Mouse (Mus musculus) forebrain, embryonic 11.5 days (tissue): ENCODE data around the gene Rnd3. TPM values are rescaled to one million over a fixed set of nuclear protein-coding genes. Genes with fewer than 3 reads are reported as not detected.

ENCODE experiments used
- ATAC-seq: fragments of 200-750 bp; cut with Nextera tagmentation; replicated peaks from 2 replicates; pipeline ENCODE4 v1.8.0; 2017; ENCODE audit warnings: moderate TSS enrichment; ENCODE audit not compliant: low FRiP score
- DNase-seq: peaks from one replicate; pipeline ENCODE4 v3.0.0-alpha.2; 2017; ENCODE audit warnings: low spot score
- H3K27ac ChIP-seq: fragments of 300-500 bp; sonication (generic); 2 replicates; pipeline ENCODE4 v1.5.1; 2014; ENCODE audit warnings: low read depth, low read length
- H3K27me3 ChIP-seq: fragments of 300-500 bp; sonication (generic); 2 replicates; pipeline ENCODE4 v1.6.1; 2014; ENCODE audit warnings: mild to moderate bottlenecking, low read length, mixed read lengths; ENCODE audit not compliant: control insufficient read depth, insufficient read depth
- H3K36me3 ChIP-seq: fragments of 300-500 bp; sonication (generic); 2 replicates; pipeline ENCODE4 v1.6.1; 2014; ENCODE audit warnings: mild to moderate bottlenecking, low read length, moderate library complexity, mixed read lengths; ENCODE audit not compliant: control insufficient read depth, insufficient read depth
- H3K4me1 ChIP-seq: fragments of 300-500 bp; sonication (generic); replicated peaks from 2 replicates; pipeline ENCODE4 v1.6.1; 2014; ENCODE audit warnings: low read length, mixed read lengths; ENCODE audit not compliant: control insufficient read depth, insufficient read depth
- H3K4me2 ChIP-seq: fragments of 300-500 bp; sonication (generic); 2 replicates; pipeline ENCODE4 v1.6.1; 2014; ENCODE audit warnings: low read depth, mild to moderate bottlenecking, low read length, moderate library complexity, mixed read lengths; ENCODE audit not compliant: severe bottlenecking
- H3K4me3 ChIP-seq: fragments of 300-500 bp; sonication (generic); 2 replicates; pipeline ENCODE4 v1.5.1; 2014; ENCODE audit warnings: low read depth, low read length
- H3K9ac ChIP-seq: fragments of 300-500 bp; sonication (generic); 2 replicates; pipeline ENCODE4 v1.6.1; 2014; ENCODE audit warnings: low read length
- H3K9me3 ChIP-seq: fragments of 300-500 bp; sonication (generic); 2 replicates; pipeline ENCODE4 v1.6.1; 2016; ENCODE audit warnings: low read length, mixed read lengths; ENCODE audit not compliant: control insufficient read depth
- WGBS: fragments of 180-500 bp; shearing (Covaris S2); extraction: QIAGEN DNeasy Blood & Tissue Kit; methylation state at CpG from one replicate; pipeline ENCODE4 v1.1.7; 2014; 5-methylcytosine and 5-hydroxymethylcytosine counted together
- polyA plus RNA-seq: library from polyadenylated mRNA; unstranded; fragments of >200 nt; fragmentation: Nextera tagmentation; extraction: Ambion mirVana; gene quantifications from 2 replicates; pipeline ENCODE4 v1.2.1, GENCODE M21; 2014

Rnd3 gene
- polyA plus RNA-seq, 1 experiment from 2014 or later: 163 TPM

DNA sequence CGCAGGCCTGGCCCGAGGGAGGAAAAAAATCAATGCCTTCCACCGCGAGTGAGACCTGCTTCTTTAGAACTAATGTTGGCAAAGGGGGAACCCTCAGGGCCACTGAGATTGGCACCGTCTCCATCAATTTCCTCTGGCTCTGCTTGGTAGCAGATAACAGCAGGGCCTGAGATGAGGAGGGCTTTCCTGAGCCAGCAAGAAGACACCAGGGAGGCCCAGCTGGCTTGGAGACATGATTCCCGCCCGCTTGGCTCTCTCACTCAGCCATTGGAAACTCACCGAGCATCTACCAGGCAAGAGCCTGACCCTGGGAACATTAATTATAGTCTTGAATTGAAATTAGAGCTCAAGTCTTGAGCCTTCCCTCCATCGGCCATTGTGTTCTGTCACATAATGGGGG is 48.9 kb downstream of the Rnd3 start:
- H3K4me2 ChIP-seq: no peak overlapping the region
- ATAC-seq (no peak), DNase-seq (no peak)
- H3K27me3 ChIP-seq: no peaks in the 10 kb centered on the region
- no peaks in the 10 kb centered on the region for H3K4me1 ChIP-seq
- no peaks in the 10 kb centered on the region for H3K9me3 ChIP-seq
- 65% methylated on average over 9 of the region's 9 CpGs for WGBS
- no peak overlapping the region for H3K27ac ChIP-seq
- H3K36me3 ChIP-seq: no peaks in the 10 kb centered on the region
- H3K9ac ChIP-seq: no peak overlapping the region
- no peak overlapping the region for H3K4me3 ChIP-seq

DNA sequence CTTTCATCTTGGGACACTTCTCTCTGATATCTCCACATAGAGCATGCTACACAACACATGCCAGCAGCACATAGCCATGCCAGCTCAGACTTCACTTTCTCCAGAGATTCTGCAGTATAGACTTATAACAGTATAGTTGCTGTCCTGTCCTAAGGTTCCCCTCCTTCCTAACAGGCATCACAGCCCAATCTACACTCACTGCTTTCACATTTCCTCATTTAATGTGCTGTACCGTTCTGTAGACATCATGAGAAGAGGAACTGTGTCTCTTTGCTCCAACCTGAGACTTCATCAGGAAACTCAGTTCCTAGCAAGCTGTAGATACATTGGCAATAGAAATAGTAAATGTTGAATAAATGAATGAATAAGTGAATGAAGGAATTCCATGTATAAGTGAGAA is 49.7 kb downstream of the Rnd3 start:
- H3K27me3 ChIP-seq: no peaks in the 10 kb centered on the region
- no peaks in the 10 kb centered on the region for H3K9me3 ChIP-seq
- no peaks in the 10 kb centered on the region for H3K36me3 ChIP-seq
- no peak for DNase-seq
- no peak for ATAC-seq
- H3K4me3 ChIP-seq: no peak overlapping the region
- H3K27ac ChIP-seq: no peak overlapping the region
- no peak overlapping the region for H3K4me2 ChIP-seq
- no peak overlapping the region for H3K9ac ChIP-seq
- 82% methylated on average over 1 of the region's 1 CpGs for WGBS
- H3K4me1 ChIP-seq: no peaks in the 10 kb centered on the region

DNA sequence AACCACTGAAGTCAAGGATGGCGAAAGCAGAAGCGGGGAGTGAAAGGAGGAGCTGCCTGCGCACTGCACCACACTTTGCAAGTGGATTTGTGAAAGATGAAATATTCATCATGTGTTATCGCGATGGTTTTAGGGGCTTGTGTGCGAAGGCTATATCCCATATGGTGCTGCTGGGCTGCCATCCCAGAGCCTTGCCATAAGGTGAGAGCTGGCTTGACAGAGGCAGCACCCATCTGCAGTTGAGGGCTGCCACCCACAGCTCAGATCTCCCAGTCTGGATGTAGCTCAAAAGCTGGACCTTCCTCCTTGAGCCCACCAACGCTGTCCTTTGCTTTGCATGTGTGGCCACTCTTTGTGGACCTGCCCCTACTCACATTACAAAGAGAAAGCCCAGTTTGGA is 58.2 kb downstream of the Rnd3 start:
- no peaks in the 10 kb centered on the region for H3K36me3 ChIP-seq
- no peak overlapping the region for H3K9ac ChIP-seq
- 76% methylated on average over 7 of the region's 7 CpGs for WGBS
- DNase-seq: no peak
- no peak overlapping the region for H3K4me2 ChIP-seq
- no peaks in the 10 kb centered on the region for H3K27me3 ChIP-seq
- H3K9me3 ChIP-seq: no peaks in the 10 kb centered on the region
- no peak overlapping the region for H3K4me3 ChIP-seq
- ATAC-seq: peak; percentile 22; the same call in 1 of the 2 replicates
- peaks cover 3% of the 10 kb centered on the region; the same call in 1 of the 2 replicates for H3K4me1 ChIP-seq
- no peak overlapping the region; the same call in 1 of the 2 replicates for H3K27ac ChIP-seq

DNA sequence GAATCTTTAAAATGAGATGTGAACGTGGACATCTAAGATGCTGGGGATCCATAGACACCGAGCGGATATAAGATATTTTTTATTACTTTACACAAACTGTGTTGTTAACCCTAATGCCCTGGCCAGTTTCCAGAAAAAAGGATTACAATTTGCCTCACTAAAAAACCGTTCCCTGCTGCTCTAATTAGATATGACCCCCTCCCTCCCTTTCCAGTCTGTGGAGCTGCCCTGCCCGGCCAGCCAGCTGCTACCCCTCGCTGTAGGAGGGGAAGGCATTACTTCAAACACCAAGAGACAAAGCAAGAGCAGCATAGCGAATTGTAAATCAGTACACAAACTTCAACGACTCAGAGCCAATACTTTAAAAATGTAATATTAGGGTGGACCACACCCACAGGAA is 58.9 kb downstream of the Rnd3 start:
- no peak overlapping the region; the same call in 1 of the 2 replicates for H3K27ac ChIP-seq
- H3K4me3 ChIP-seq: no peak overlapping the region
- no peak overlapping the region for H3K4me2 ChIP-seq
- peaks cover 3% of the 10 kb centered on the region; the same call in 1 of the 2 replicates for H3K4me1 ChIP-seq
- 16% methylated on average over 8 of the region's 8 CpGs for WGBS
- no peaks in the 10 kb centered on the region for H3K36me3 ChIP-seq
- no peak overlapping the region for H3K9ac ChIP-seq
- DNase-seq (peak; percentile 69), ATAC-seq (peak; percentile 78)
- no peaks in the 10 kb centered on the region for H3K27me3 ChIP-seq
- no peaks in the 10 kb centered on the region for H3K9me3 ChIP-seq

DNA sequence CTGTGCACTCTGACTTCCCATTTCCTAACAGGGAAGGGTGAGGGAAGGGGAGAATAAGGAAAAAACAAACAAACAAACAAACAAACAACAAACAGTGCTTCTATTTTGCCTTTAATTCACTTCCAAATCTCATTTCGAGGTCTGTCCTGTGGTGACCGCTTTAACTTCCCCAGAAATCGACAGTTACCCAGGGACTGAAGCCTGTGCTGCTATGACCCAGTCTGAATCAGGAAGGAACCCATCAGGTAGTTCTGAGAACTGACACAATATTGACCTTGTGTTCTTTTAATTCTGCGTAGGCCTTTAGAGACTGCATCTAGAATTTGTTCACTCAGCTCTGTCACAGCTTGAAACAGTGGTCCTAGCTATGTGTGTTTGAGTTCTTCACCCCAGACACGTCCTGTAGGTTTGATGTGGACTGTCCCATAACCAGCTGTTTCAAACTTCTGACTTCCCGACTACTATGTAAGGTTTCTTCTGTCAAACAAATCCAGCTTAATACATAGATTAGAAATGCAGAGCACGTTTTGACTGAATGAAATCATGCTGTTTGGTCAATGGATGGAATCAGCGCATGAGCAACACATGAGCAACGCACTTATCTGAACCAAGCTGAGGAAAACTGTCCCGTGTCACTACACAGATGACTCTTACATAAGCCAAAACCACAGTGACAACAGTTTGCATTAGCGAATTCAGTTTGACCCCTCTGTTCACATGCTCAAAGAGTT is 59.9 kb downstream of the Rnd3 start:
- Histone ChIP-seq H3K4me2 (no peak overlapping the region), H3K4me1 (peaks cover 3% of the 10 kb centered on the region; the same call in 1 of the 2 replicates), H3K36me3 (no peaks in the 10 kb centered on the region), H3K4me3 (no peak overlapping the region), H3K27me3 (no peaks in the 10 kb centered on the region), H3K27ac (no peak overlapping the region), H3K9ac (no peak overlapping the region), H3K9me3 (no peaks in the 10 kb centered on the region; the same call in 1 of the 2 replicates)
- DNase-seq (no peak), ATAC-seq (no peak)
- WGBS: 84% methylated on average over 11 of the region's 11 CpGs

DNA sequence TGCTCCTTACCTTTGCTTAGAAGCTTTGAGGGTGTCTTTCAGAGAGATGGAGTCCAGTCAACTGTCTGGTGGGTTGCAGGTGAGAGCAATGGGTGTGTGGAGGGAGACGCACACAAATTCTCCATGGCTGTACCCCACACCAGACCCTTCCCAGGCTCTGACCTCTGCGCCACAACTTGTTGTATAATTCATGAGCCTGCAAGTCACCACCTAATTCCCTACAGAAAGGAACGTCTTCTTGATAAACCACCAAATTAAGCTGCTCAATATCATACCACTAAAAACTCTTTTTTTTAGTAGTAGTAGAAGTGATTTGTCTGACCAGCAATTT is 60.8 kb downstream of the Rnd3 start:
- DNase-seq (no peak), ATAC-seq (peak; percentile 12; the same call in 1 of the 2 replicates)
- H3K4me3 ChIP-seq: no peak overlapping the region
- no peaks in the 10 kb centered on the region for H3K27me3 ChIP-seq
- H3K4me1 ChIP-seq: peaks cover 3% of the 10 kb centered on the region; the same call in 1 of the 2 replicates
- 45% methylated on average over 3 of the region's 3 CpGs for WGBS
- H3K36me3 ChIP-seq: no peaks in the 10 kb centered on the region
- no peak overlapping the region for H3K4me2 ChIP-seq
- no peak overlapping the region for H3K9ac ChIP-seq
- peak overlapping the region; percentile 76 for H3K27ac ChIP-seq
- H3K9me3 ChIP-seq: no peaks in the 10 kb centered on the region; the same call in 1 of the 2 replicates

DNA sequence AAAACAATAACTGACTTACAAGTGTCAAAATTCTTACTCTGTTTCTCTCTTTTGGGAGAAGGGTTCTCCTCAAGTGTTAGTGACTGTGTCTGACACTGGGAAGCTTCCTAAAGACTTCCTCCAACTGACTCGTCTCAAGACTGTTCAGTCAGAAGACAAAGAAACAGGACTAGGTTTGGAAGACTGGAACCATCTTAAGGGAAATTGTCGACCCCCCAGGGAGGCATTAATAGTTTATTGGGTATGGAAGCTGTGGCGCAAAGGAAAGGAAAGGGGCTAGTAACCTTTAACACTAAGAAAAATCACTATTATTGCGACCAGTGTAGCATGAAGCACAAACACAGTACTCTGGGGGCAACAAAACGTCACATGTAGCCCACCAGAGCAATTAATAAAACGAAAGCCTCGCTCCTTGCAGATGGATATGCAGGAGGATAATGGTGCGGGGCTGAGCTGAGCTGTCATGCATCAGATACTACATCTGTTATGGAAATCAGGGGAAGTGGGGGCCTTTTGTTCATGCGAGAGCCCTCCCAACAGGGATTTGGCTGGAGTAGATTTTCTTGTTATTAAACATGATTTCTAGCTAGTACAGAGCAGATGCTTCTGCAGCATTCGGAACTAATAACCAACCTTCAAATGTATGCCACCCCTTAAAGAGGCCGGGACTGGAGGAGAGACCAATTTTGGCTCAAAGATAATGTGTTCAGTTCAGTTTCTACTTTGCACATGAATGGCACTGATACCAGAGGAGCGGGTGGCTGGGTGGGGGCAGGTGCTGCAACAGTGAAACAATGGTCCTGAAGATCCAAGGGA is 61.4 kb downstream of the Rnd3 start:
- H3K4me1 ChIP-seq: peaks cover 3% of the 10 kb centered on the region
- peak overlapping the region; percentile 76 for H3K27ac ChIP-seq
- H3K9me3 ChIP-seq: no peaks in the 10 kb centered on the region; the same call in 1 of the 2 replicates
- H3K4me3 ChIP-seq: no peak overlapping the region
- no peak overlapping the region for H3K4me2 ChIP-seq
- WGBS: 22% methylated on average over 12 of the region's 12 CpGs
- no peaks in the 10 kb centered on the region for H3K36me3 ChIP-seq
- no peak overlapping the region for H3K9ac ChIP-seq
- ATAC-seq: peak; percentile 80
- no peak for DNase-seq
- H3K27me3 ChIP-seq: no peaks in the 10 kb centered on the region

DNA sequence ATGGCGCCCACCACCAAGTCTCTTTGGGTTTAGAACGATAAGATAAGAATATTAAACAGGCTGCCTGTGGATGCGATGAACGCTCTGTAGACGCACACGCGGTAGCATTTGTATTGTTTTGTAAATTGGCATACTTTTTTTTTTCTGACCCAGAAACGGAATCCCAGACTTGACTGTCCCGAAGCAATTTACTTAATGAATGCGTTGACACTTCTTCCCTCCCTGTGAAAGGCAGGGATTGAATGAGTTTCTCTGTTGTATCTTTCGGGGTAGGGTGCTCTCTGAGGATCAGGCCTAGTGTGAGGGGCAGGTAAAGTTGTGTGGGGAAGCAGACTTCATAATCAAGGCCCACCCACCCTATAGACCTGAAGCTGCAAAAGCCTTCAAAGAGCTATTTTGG is 63.8 kb downstream of the Rnd3 start:
- no peak overlapping the region for H3K4me2 ChIP-seq
- ATAC-seq (no peak), DNase-seq (no peak)
- H3K36me3 ChIP-seq: no peaks in the 10 kb centered on the region
- H3K9me3 ChIP-seq: no peaks in the 10 kb centered on the region; the same call in 1 of the 2 replicates
- H3K4me3 ChIP-seq: no peak overlapping the region
- H3K27ac ChIP-seq: no peak overlapping the region
- 60% methylated on average over 11 of the region's 11 CpGs for WGBS
- H3K27me3 ChIP-seq: no peaks in the 10 kb centered on the region
- no peak overlapping the region for H3K9ac ChIP-seq
- H3K4me1 ChIP-seq: peaks cover 5% of the 10 kb centered on the region
